Mouse (Mus musculus) spleen, adult 2 months (tissue): Measurements from ENCODE around the gene Gfod2.

ENCODE experiments used
- CTCF ChIP-seq: fragments of 200-500 bp; IDR thresholded peaks from 2 replicates; pipeline ENCODE4 v1.5.1; 2011; ENCODE audit warnings: mild to moderate bottlenecking, inconsistent platforms; ENCODE audit not compliant: insufficient read depth, insufficient read length, insufficient replicate concordance; ENCODE audit errors: extremely low read depth
- POLR2A ChIP-seq: fragments of 200-500 bp; IDR thresholded peaks from 2 replicates; pipeline ENCODE4 v1.6.1; 2011; ENCODE audit warnings: low read depth, low read length, inconsistent platforms

GRCm38 (mm10) chr8:105709317-105709716, 49.1 kb downstream of the Gfod2 start:
- TF ChIP-seq POLR2A (no peak), CTCF (no peak)
